Mouse (Mus musculus) kidney, postnatal 14 days (tissue): Measurements from ENCODE around the gene Depdc1b.

Experiments used
- DNase-seq: peaks from one replicate; pipeline ENCODE4 v3.0.0; 2022; ENCODE audit warnings: mixed read lengths

Gene Depdc1b

GRCm38 (mm10) chr13:108357362-108357761 lies 41.2 kb downstream of the Depdc1b start:
- no peak for DNase-seq

DNA sequence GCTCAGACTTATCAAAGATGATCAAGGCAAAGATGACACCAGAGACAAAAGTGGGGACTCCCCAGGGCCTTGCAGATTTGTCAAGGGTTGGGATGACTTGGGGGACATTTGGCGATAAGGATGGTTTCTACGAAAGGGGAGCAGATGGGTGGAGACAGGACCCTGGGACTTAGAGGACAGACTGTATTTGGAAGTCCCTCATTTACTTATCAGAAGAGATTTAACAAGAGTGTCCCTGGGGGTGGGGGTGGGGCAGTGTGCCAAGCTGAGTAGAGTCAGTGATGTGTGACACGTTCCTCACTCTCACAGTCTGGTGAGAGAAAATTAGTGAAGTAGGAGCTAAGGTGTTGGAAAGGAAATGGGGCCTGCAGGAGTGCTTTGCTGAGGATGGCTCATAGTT lies 42.1 kb downstream of the Depdc1b start:
- no peak for DNase-seq

DNA sequence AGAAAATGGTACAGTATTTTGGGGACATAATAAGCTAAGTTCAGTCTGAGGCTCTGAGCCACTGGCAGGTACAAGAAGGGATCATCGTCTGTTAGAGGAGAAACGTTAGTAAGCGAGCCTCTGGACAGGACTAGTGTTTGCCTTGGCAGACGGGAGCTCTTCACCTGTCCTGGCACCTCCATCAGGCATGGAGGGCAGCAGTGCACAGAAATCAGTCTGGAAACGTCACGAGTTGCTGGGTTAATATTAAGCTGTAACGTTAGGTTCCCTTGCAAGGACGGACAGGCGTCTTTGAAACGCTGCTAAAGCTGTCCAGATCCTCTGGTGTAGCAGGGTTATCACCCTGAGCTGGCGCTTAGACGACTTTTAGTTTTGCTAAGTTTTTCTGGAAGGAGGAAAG lies 51.4 kb downstream of the Depdc1b start:
- no peak for DNase-seq

- no peak for DNase-seq
Measured at GRCm38 (mm10) chr13:108370241-108370941, 54.3 kb downstream of the Depdc1b start.

DNA sequence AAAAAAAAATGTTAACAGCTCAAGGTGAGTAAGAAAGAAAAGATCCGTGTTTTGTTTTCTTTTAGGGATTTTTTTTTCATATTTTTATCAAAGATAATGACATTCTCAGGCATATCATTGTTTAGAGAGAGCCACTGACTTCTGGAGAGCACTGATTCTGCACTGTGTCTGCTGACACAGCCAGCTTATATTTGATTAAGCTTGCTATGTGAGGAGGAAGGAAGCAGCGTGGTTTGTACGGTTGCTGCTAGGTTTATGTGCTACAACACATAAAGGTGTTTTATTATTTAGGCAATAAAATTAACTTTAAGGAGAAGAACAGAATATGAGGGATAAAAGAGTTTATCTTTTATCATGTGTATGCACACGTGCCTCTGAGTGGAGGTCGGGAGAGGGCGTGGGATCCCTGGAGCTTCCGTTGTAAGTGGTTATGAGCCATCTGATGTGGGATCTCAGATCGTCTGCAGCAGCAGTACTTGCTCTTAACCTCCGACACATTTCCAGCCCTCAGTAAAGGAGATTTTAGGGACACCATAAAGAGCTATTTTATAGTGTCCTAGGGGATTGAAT lies 55.3 kb downstream of the Depdc1b start:
- DNase-seq, result no peak

DNA sequence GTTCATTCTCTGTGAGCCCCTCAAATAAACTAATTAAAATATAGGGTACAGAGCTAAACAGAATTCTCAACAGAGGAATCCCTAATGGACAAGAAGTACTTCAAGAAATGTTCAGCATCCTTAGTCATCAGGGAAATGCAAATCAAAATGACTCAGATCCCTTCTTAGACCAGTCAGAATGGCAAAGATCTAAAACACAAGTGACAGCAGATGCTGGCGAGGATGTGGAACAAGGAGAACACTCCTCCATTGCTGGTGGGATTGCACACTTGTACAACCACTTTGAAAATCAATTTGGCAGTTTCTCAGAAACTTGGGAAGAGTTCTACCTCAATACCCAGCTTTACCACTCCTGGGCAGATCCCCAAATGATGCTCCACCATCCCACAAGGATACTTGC lies 57.1 kb downstream of the Depdc1b start:
- no peak for DNase-seq

DNA sequence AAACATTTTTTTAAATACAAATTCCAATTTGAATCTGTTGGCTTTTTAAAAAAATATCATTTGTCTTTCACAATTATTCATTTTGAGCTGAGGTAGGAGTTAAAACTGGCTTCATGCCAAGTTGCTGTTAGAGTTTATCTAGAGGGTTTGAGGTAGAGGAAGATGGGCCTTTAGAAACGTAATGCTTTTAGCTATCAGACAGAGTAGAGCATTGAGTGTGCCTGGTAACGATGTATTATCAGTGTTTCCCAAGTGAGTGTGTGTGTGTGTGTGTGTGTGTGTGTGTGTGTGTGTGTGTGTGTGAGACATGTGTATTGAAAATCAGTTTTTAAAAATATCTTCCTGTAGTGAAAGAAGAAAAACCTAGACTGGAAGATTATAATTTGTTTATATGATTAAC lies 60.5 kb downstream of the Depdc1b start:
- no peak for DNase-seq

DNA sequence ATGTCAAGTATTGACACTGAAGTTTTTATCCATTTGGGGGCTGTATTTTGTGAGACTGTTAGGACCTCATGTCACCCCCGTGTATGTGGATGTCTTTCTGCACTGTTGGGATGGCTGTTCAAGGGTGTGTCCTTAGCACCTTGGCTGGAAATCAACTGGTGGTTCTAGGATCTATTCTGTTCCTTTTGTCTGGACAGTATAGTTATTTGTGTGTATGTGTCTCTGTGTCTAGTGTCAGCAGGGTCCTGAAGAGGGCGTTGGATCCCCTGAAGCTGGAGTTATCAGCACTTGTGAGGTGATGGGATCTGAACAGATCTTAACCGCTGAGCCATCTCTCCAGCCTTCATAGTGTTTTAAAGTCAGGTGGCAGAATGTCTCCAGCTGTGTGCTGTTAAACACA lies 65.0 kb downstream of the Depdc1b start:
- DNase-seq, result no peak

GRCm38 (mm10) chr13:108383051-108383450 lies 66.9 kb downstream of the Depdc1b start:
- DNase-seq, result no peak

- DNase-seq, result no peak
Measured at GRCm38 (mm10) chr13:108386058-108386457, 69.9 kb downstream of the Depdc1b start.

DNA sequence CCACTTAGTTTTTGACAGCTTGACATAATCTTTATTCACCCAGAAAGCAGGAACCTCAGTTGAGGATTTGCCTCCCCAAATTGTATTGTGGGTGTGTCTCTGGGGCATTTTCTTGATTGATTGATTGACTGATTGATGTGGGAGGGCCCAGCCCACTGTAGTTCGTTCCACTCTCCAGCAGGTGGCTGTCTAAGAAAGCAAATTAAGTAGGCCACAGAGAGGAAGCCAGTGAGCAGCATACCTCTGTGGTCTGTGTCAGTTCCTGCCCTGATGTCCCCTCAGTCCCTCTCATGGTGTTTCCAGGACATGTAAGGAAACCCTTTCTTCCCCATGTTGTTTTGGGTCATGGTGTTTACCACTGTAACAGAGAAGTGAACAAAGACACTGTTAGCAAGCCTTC lies 74.4 kb downstream of the Depdc1b start:
- DNase-seq, result peak; percentile 48

DNA sequence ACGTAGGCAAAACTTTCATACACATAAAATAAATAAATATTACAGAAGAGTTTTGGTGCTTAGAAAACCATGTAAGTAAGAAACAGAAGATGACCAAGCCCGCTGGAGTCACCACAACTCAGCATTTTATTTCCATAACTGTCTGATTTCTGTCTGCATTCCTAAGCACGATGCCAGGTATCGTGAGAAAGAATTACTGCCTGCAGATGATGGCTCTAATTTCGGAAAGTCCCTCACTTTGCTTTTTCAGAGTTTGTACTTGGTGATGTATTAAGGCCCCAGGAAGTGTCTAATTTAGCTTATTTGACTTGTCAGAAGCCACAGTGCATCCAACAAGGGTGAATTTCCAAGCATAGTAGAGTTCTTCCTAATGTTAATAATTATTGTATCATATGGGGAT lies 87.1 kb downstream of the Depdc1b start:
- no peak for DNase-seq

DNA sequence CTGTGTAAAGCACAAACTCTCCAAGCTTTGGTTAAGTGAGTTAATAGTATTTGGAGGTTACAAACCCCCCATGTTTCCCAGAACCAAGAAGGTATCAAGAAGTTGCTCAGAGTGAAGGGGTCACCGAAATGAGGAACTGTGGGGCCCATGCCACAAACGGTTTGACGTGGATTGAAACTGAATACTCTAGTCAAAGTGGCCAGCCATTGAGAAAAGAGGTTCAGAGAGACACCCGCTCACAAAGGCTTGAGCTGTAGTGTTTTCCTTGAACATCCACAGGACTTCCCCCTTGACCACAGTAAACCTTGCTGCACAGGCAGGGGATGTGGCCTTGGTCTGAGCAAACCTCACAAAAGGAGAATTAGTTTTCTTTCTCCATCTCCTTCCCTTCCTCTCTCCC lies 88.2 kb downstream of the Depdc1b start:
- no peak for DNase-seq

DNA sequence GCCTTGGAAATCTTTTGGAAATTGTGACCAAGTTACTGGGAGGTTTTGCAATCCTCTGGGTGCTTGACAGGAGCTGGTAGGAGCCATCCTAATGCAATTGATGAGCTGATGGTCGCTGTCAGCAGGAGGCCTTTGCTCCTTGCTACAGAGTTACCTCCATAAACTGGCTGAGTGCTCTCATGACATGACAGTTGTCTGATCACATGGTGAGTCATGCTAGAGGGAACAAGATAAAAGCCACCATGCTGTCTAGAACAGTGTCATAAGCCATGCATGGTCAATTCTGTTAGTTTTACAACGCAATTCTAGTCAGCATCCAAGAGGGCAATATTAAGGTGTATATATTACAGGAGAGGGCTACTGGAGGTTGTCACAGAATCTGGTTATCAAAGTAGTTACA lies 99.3 kb downstream of the Depdc1b start:
- DNase-seq, result no peak

GRCm38 (mm10) chr13:108418741-108419507 lies 102.8 kb downstream of the Depdc1b start:
- no peak for DNase-seq

DNA sequence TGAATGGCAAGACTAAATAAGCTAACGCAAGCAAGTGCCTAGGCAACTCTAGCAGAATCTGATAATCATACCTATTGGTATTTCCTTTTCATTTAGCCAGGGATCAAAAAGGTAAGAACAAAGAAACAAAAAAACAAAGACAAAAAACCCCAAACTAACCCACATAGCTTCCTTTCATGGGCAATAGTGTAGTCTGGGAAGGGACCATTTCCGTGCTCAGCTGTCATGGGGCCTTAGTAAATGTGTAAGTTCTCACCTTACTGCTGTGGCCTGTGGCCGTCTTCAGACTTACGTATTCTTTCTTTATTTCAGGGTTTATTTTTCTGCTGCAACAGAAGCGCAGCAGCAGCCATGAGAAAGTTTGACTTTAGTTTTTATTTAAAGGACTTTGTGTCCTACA lies 110.2 kb downstream of the Depdc1b start:
- DNase-seq, result no peak

DNA sequence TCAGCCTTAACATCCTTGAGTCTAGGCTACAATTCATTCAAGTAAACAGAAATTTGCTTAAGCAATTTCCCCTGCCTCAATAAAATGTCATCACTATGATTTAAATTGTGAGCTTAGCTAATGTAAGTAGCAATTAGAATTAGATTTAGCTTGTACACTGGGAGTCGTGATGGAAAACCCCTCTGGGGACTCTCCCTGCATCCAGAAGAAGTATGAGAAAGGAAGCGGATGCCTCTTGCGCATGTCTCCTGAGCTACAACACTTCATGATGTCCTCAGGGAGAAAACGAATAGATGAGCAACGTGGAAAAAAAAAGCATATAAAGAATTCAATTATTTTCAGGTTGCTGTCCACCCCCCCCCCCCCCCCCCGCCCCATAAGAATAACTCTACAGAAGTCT lies 112.7 kb downstream of the Depdc1b start:
- no peak for DNase-seq

- DNase-seq, result no peak
Measured at GRCm38 (mm10) chr13:108429623-108430022, 113.5 kb downstream of the Depdc1b start.

DNA sequence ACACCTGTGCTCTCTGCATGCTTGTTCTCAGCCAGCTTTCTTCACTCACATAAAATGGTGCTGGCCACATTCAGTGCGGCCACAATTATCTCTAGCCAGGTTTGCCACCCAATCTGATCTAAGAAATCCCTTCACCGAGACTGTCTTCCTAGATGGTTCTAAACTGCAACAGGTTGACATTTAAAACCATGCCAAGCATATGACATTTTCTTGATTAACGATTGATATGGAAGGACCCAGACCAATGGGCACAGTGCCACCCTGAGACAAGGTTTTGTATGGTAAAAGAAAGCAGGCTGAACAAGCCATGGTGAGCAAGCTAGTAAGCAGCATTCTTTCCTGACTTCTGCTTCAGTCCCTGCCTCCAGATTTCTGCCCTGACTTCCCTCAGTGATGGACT lies 115.6 kb downstream of the Depdc1b start:
- no peak for DNase-seq

DNA sequence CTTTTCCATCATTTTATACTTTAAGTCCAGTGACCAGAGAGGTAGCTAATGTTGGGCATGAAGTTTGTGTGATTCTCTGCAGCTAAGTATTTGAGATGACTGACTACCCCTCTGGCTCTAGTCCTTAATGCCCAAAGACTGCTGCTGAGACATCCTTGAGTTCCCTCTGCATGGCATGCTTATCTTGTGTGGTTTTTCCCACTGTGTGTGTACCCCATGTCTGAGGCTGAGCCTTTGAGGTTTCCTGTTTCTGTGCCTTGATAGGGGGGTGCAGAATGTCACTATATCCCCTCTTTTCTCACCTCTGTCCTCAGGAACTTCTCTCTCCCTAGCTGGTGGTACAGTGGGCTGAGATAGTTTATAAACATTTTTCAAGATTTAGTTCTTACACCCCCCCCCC lies 119.6 kb downstream of the Depdc1b start:
- DNase-seq, result no peak

DNA sequence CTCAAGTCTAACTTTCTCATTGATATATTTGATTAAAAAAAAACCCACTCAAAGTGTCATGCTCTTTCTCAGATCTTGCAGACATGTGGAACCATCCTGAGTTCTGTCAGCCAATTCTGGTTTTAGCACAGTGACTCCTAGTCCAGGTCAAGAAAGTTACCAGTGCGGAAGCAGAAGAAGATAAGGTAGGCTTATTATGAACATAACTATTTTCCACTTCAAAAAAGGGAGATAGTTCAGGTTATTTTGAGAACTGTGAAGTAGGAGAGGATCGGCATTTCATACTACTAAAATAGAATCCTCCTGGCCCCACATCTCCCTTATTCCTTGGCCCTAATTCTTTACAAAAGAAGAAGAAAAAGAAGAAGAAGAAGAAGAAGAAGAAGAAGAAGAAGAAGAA lies 121.3 kb downstream of the Depdc1b start:
- DNase-seq, result no peak

DNA sequence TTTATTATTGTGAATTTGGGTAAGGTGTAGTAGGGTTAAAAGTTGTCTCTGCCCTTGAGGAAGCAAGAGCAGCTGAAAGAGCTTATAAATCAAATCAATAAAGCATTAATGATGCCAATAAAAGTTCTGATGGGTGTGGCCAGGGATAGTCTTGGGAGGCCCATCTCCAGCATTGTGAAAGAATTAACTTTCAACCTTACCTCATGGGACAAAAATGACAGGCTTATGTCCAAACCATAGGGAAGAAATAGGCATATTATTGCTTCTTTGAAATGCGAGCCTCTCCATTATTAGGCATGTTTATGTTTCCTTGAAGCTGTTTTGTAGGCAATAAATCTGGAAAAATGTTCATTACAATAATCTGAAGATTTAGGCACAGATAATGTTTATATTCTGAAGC lies 122.9 kb downstream of the Depdc1b start:
- DNase-seq, result no peak

DNA sequence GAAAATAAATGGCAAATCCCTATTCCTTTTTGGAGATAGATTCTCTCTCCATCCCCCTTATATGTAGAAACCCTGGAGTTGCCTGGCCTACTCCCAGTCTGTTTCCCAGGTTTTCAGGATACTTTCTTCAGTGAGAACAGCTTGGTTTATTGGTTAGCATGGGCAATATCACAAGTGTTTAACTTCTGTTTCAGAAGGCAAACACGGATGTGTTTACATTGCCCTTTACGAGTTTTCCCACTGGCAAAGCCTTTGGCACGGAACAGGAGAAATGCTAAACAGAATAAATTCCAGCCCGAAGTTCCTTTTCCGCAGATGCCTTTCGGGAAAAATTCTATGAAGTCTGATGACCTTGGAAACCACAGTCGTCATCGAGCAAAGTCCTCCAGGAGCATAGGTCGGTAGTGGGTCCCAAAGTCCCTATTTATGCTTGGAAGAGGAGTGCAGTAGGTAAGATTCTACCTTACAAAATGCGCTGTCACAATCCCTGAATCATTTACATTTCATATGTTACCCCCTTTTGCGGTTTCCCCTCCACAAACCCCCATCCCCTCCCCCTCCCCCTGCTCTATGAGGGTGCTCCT lies 132.3 kb downstream of the Depdc1b start:
- DNase-seq, result peak; percentile 18
